Mouse (Mus musculus): ENCODE measurements at regions not wholly inside any gene's neighbourhood (a gene's known extent, or its start where the extent isn't known, plus 50 kb on each side); places are given as distances from the start of the nearest gene placed in this dataset.

DNA sequence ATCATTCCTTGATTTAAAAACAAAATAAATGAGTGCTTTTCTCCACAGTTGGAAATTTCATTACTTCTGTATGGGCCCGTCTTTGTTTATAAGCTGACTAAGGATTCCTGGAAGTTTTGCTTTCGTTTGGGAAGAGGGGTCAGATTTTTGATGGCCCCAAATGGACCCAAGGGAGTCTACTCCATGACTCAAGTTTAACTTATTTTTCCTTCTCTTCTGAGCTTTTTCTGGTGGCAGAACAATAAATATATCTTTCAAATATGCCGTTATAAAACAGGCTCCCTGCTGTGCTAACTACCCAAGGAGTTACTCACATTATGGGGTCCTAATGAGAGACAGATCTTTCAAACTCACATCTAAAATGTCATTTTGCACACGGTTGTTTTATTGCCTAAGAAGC lies 187.4 kb upstream of the BC052040 start:
- H3K27ac ChIP-seq (replicated peaks): no peak overlapping the region
- no peak overlapping the region for H3K4me3 ChIP-seq (replicated peaks)
- no peaks in the 10 kb centered on the region for H3K27me3 ChIP-seq
- H3K36me3 ChIP-seq: no peaks in the 10 kb centered on the region
- H3K9me3 ChIP-seq (replicated peaks): no peaks in the 10 kb centered on the region
- WGBS: 20% methylated on average over 4 of the region's 4 CpGs
- ATAC-seq (ENCODE audit: insufficient number of reproducible peaks, low FRiP score, low TSS enrichment, low read depth): no peak
- H3K9ac ChIP-seq: no peak overlapping the region
- H3K4me2 ChIP-seq (replicated peaks): no peak overlapping the region
- H3K4me1 ChIP-seq: peaks cover 9% of the 10 kb centered on the region

DNA sequence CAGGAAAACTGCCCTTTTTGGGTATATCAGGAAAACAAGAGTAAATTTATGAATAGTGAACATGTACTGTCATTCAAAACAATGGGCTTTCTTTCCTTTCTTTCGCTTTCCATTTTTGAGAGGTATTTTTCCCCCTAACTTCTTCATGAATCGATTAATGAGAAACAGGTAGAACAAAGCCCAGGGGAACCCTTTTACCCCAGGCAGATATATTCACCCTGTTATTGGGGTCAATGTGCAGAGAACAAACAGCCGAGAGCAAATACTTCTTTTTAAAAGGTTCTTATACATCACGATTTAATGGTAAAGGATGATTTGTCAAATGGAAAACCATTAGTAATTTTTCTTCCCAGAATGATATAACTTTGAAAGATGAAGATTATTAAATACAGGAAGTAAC lies 183.0 kb upstream of the BC052040 start:
- Histone ChIP-seq H3K4me1 (no peaks in the 10 kb centered on the region), H3K9ac (no peak overlapping the region), H3K27ac (replicated peaks) (no peak overlapping the region), H3K36me3 (no peaks in the 10 kb centered on the region), H3K27me3 (no peaks in the 10 kb centered on the region), H3K4me2 (replicated peaks) (no peak overlapping the region), H3K4me3 (replicated peaks) (no peak overlapping the region), H3K9me3 (replicated peaks) (no peaks in the 10 kb centered on the region)
- WGBS: 78% methylated on average over 4 of the region's 4 CpGs
- no peak for ATAC-seq (ENCODE audit: insufficient number of reproducible peaks, low FRiP score, low TSS enrichment, low read depth)

DNA sequence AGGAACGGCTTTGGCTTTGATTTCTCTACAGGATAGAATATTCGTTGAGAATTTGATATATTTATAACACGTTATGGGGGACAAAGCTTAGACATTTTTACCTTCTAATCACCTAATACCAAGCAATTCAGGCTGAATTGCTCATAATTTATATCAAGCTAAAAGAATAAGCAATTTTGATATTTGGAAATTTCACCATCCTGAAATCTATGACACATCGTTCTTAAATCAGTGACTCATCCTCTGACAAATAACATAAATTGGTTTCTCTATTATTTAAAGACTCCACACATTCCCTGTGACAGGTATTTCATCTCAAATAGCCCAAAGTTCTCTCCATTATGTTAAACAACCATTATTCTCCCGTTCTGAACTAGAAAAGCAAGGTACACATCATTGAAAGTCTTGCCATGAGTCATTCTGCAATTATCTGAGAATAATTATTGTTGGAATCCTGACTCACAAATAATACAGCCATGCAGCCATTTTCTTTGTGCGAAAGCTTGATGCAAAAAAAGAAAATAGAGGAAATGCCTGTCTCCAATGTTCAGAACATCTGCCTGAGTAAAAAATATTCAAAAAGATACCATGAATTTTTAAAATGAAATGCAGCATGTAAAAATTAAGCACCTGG lies 182.3 kb upstream of the BC052040 start:
- WGBS: 73% methylated on average over 6 of the region's 6 CpGs
- Histone ChIP-seq H3K4me3 (replicated peaks) (no peak overlapping the region), H3K27me3 (no peaks in the 10 kb centered on the region), H3K4me1 (no peaks in the 10 kb centered on the region), H3K27ac (replicated peaks) (no peak overlapping the region), H3K9ac (no peak overlapping the region), H3K4me2 (replicated peaks) (no peak overlapping the region), H3K36me3 (no peaks in the 10 kb centered on the region), H3K9me3 (replicated peaks) (no peaks in the 10 kb centered on the region)
- no peak for ATAC-seq (ENCODE audit: insufficient number of reproducible peaks, low FRiP score, low TSS enrichment, low read depth)

DNA sequence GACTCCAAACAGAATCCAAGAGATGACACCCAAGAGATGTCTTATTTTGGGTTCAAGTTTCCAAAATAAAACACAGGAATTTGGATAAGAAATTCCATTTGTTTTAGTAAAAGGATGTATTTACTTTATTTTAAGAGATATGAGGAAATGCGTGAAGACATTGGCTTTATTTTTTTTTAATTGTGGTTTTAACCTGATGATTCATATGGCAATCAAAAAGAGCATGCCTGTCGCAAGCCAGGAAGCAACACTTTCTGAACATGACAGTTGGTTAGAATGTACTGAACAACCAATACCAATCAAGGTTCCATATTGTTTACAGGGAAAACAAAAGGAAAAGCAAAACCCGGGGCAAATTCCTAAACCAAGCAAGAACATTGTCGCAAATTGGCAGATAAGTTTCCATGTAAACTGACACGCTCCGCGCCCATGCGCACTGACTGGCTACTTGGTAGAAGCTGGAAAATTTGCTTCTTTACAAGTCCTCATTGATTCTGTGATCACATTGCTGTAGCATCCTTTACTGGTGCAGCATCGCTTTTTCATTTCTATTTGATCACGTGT lies 181.4 kb upstream of the BC052040 start:
- Histone ChIP-seq H3K4me1 (no peaks in the 10 kb centered on the region), H3K9me3 (replicated peaks) (no peaks in the 10 kb centered on the region), H3K27me3 (no peaks in the 10 kb centered on the region), H3K4me3 (replicated peaks) (no peak overlapping the region), H3K4me2 (replicated peaks) (no peak overlapping the region), H3K9ac (no peak overlapping the region), H3K27ac (replicated peaks) (no peak overlapping the region), H3K36me3 (no peaks in the 10 kb centered on the region)
- WGBS: 82% methylated on average over 10 of the region's 10 CpGs
- no peak for ATAC-seq (ENCODE audit: insufficient number of reproducible peaks, low FRiP score, low TSS enrichment, low read depth)

DNA sequence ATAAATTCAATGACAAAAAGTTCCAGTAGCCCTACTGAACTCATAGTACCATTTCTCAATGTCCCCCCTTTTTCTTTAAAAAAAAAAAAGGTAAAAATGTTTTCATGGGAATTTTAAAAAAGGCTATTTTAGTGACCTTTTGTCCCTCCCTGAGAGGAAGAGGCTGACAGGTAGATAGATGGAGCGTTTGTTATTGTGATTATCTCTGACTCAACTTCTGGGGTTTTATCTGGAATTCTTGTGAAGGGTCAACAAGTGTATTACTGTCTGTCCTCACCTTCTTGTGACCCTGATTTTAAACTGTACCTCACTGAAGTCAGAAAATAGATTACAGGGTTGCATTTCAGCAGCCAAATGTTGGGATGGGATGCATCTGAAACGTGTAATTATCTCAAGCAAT lies 179.3 kb upstream of the BC052040 start:
- Histone ChIP-seq H3K27me3 (no peaks in the 10 kb centered on the region), H3K9ac (no peak overlapping the region), H3K27ac (replicated peaks) (no peak overlapping the region), H3K9me3 (replicated peaks) (no peaks in the 10 kb centered on the region), H3K4me2 (replicated peaks) (no peak overlapping the region), H3K4me3 (replicated peaks) (no peak overlapping the region), H3K36me3 (no peaks in the 10 kb centered on the region), H3K4me1 (no peaks in the 10 kb centered on the region)
- WGBS: 71% methylated on average over 2 of the region's 2 CpGs
- no peak for ATAC-seq (ENCODE audit: insufficient number of reproducible peaks, low FRiP score, low TSS enrichment, low read depth)

DNA sequence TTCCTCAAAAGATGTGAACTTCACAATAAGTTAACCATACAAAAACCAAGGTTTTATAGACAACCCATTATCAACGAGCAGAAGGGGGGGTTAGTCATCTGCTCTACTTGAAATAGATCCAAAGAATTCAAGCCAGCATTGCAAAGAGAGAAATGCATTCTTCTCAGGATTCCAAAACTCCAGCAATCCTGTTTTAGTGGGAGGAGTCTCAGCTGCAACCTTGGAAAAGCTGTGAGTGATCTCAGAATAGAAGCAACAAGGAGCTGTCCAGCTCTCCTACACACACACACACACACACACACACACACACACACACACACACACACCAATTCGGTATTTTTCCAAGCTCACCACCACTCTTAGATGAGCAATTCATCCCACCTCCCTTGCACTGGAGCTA lies 149.0 kb upstream of the BC052040 start:
- Histone ChIP-seq H3K36me3 (no peaks in the 10 kb centered on the region), H3K9ac (no peak overlapping the region), H3K4me3 (replicated peaks) (no peak overlapping the region), H3K27ac (replicated peaks) (no peak overlapping the region), H3K4me1 (no peaks in the 10 kb centered on the region), H3K4me2 (replicated peaks) (no peak overlapping the region), H3K27me3 (no peaks in the 10 kb centered on the region), H3K9me3 (replicated peaks) (no peaks in the 10 kb centered on the region)
- ATAC-seq (ENCODE audit: insufficient number of reproducible peaks, low FRiP score, low TSS enrichment, low read depth): no peak
- 33% methylated on average over 2 of the region's 2 CpGs for WGBS

DNA sequence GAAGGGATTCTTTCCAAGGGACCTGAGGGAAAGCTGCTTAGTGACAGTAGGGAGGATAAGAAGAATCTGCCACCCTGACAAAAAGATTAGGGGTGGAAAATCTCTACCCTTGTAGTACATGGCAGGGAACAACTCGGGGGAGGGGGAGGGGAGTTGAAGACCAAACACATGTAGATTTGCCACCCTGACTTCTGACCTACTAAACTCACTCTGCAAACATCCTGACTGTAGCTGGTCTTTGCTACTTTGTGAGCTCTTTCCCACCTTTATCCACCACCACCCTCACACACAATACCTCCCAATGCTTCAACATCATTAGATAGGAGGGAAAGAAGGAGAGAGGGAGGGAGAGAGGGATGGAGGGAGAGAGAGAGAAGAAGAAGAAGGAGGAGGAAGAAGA lies 140.4 kb upstream of the BC052040 start:
- Histone ChIP-seq H3K4me1 (no peaks in the 10 kb centered on the region), H3K4me3 (replicated peaks) (no peak overlapping the region), H3K9ac (no peak overlapping the region), H3K36me3 (no peaks in the 10 kb centered on the region), H3K27ac (replicated peaks) (no peak overlapping the region), H3K4me2 (replicated peaks) (no peak overlapping the region), H3K27me3 (no peaks in the 10 kb centered on the region), H3K9me3 (replicated peaks) (no peaks in the 10 kb centered on the region)
- no peak for ATAC-seq (ENCODE audit: insufficient number of reproducible peaks, low FRiP score, low TSS enrichment, low read depth)
- WGBS: 14% methylated on average over 1 of the region's 1 CpGs

DNA sequence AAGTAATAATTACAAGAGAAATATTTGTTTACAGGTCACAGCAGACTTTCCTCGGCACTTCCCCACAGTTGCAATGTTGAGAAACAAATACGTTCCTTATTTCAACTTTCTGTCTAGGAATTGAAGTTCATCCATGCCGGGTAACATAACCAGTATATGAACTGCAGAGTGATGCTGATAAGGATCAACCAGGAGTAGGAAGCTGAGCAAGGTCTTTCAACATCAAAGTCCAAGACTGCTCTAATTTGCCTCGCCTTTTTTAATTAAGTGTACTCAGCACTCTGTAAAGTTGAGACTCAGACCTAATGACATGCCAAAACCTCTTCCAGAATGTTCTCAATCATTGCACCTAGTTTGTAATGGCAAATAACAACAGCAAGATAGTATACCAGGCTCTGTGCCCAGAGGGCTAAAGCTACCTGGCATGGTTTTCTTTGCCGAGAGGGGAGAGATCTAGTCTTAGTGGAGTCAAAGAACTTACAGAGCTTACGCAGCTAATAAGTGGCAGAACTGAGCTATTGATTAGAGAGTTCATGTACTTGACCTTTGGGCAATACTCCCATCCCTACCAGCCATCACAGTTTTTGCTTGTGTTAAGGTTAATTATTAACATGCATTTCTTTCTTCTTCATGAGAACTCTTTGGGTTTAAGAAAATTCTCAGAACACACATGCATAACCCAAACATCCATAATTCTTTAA lies 131.6 kb upstream of the BC052040 start:
- ATAC-seq (ENCODE audit: insufficient number of reproducible peaks, low FRiP score, low TSS enrichment, low read depth): no peak
- H3K27ac ChIP-seq (replicated peaks): no peak overlapping the region
- H3K27me3 ChIP-seq: no peaks in the 10 kb centered on the region
- no peak overlapping the region for H3K4me2 ChIP-seq (replicated peaks)
- no peak overlapping the region for H3K4me3 ChIP-seq (replicated peaks)
- H3K4me1 ChIP-seq: no peaks in the 10 kb centered on the region
- no peaks in the 10 kb centered on the region for H3K36me3 ChIP-seq
- WGBS: 60% methylated on average over 6 of the region's 6 CpGs
- no peaks in the 10 kb centered on the region for H3K9me3 ChIP-seq (replicated peaks)
- no peak overlapping the region for H3K9ac ChIP-seq

DNA sequence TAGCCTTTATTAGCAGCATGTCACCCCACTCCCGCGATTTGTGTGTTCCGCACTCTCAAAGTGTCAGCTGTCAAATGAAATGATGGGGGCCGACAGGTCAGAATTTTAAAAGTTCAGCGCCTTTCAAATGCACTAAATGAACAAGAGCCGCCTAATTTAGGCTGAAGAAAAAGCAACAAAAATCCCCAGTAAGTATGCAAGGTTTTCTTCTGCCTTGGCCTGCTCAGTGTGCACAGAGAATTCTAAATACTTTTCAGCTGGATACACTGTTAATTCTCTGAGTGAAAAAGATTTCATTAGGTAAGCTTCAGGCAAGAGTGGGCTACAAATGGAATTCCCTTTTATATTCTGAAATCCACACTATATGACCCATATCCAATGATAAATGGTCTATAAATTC lies 125.9 kb upstream of the BC052040 start:
- no peaks in the 10 kb centered on the region for H3K27me3 ChIP-seq
- H3K4me3 ChIP-seq (replicated peaks): no peak overlapping the region
- H3K27ac ChIP-seq (replicated peaks): no peak overlapping the region
- no peaks in the 10 kb centered on the region for H3K36me3 ChIP-seq
- WGBS: 55% methylated on average over 6 of the region's 6 CpGs
- H3K9me3 ChIP-seq (replicated peaks): no peaks in the 10 kb centered on the region
- no peaks in the 10 kb centered on the region for H3K4me1 ChIP-seq
- H3K4me2 ChIP-seq (replicated peaks): no peak overlapping the region
- no peak for ATAC-seq (ENCODE audit: insufficient number of reproducible peaks, low FRiP score, low TSS enrichment, low read depth)
- no peak overlapping the region for H3K9ac ChIP-seq

DNA sequence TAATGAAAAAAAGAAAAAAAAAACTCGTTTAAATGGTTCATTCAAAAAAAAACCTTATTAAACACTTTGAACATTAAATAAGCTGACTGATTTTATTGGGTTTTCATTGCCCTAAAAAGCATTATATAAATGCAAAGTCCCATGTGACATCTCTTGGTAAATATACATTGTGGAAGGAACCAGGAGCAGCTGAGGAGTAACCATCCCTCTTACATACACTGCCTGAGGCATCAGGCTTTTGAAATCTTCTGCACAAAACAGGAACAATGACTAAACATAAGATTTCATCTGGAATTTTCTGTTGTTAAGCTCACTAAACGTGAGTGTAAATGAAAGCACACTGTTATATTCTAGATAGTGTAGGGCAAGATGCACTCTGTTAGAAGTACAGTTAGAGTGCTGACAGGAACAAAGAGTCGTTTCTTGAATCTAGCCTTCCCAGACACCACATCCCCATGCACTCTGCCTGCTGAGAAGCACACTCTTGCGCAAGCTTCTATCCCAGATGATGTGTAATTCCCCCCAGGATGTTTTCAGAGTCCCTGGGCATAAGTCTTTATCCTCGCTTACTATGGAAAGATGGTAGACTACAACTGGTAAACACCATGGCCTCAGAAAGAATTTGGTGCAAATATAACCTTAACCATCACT lies 125.0 kb upstream of the BC052040 start:
- no peak overlapping the region for H3K27ac ChIP-seq (replicated peaks)
- H3K4me3 ChIP-seq (replicated peaks): no peak overlapping the region
- no peak overlapping the region for H3K9ac ChIP-seq
- H3K4me2 ChIP-seq (replicated peaks): no peak overlapping the region
- no peak for ATAC-seq (ENCODE audit: insufficient number of reproducible peaks, low FRiP score, low TSS enrichment, low read depth)
- H3K4me1 ChIP-seq: no peaks in the 10 kb centered on the region
- no peaks in the 10 kb centered on the region for H3K36me3 ChIP-seq
- H3K27me3 ChIP-seq: no peaks in the 10 kb centered on the region
- H3K9me3 ChIP-seq (replicated peaks): no peaks in the 10 kb centered on the region
- WGBS: 50% methylated on average over 5 of the region's 5 CpGs

DNA sequence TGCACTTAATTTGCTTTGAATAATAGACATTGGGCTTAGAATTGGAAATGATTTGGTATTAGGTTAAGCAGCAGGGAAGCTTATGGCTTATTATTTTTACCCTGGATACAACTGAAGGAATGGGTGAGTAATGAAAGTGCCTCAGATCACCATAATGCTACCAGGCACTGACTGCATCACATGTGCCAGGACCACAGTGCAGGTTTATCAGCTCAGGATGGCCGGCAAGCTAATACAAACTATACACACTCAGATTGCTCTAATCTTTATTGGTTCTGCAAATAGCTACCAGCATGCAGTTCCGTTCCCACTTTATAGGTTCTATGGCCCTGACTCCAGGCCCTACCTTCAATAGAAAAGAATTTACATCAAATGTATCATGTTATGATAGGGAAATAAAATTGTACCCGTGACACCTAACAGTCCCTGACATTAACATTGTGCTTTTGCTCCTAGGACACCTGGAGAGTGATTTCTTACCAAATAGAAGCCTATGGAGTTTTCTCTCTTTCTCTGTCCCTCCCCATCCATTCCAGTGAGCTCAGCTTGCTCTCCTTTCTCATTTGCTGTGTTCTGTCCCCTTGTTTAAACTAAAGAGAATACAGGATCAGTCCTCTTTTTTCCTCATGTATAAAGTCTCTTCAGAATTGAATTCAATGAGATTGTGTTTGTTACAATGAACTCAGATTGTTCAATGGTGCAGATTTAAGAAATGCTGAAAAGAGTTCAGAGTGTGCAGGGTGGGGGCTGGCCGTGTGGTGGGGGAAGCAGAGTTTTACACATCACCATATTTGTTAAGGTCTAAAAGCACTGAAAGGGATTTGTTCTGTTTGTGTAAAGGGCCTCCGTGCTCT lies 121.3 kb upstream of the BC052040 start:
- WGBS: 75% methylated on average over 5 of the region's 5 CpGs

More for the DNA sequence above, 121.3 kb upstream of the BC052040 start:
- Histone ChIP-seq H3K4me2 (replicated peaks) (no peak overlapping the region), H3K27me3 (no peaks in the 10 kb centered on the region), H3K9ac (no peak overlapping the region), H3K4me1 (no peaks in the 10 kb centered on the region), H3K27ac (replicated peaks) (no peak overlapping the region), H3K36me3 (no peaks in the 10 kb centered on the region), H3K4me3 (replicated peaks) (no peak overlapping the region), H3K9me3 (replicated peaks) (no peaks in the 10 kb centered on the region)
- no peak for ATAC-seq (ENCODE audit: insufficient number of reproducible peaks, low FRiP score, low TSS enrichment, low read depth)
